Comparison of ENCODE assay signal across 10 mouse cellular contexts in genomic region chrX:166727823-166728621, GRCm38 (mm10).
DNase-seq lines count a peak whose midpoint lies in the region; ATAC-seq lines count a peak whose summit lies in the region.
"Had no signal": no experiment of that assay in that cellular context is flagged by ENCODE, and none has a peak within 500 bp of the region (broad histone marks: within the 10 kb centered on the region; RNA-seq: fewer than 3 reads in every experiment).

No protein-coding gene starts in this region.

- WGBS in forebrain, embryonic 12.5 days: 19% methylated on average over 7 of the region's 7 CpGs
- 32% methylated on average over 7 of the region's 7 CpGs for WGBS in midbrain, embryonic 10.5 days

- 0 out of 2 replicates have a peak overlapping the region, but pooled peaks have one; percentile 53 for H3K27ac ChIP-seq in forebrain, embryonic 12.5 days
- H3K27ac ChIP-seq in midbrain, embryonic 10.5 days (replicated peaks): peak overlapping the region; percentile 72

- no peaks in the 10 kb centered on the region for H3K36me3 ChIP-seq in forebrain, embryonic 12.5 days (replicated peaks)
- H3K36me3 ChIP-seq in midbrain, embryonic 10.5 days: no peaks in the 10 kb centered on the region

- H3K4me2 ChIP-seq in forebrain, embryonic 12.5 days: no peak overlapping the region

- no peak overlapping the region for H3K9ac ChIP-seq in forebrain, embryonic 12.5 days

- peaks cover 8% of the 10 kb centered on the region for H3K4me1 ChIP-seq in forebrain, embryonic 12.5 days
- H3K4me1 ChIP-seq in midbrain, embryonic 10.5 days: peaks cover 19% of the 10 kb centered on the region

- ATAC-seq in forebrain, embryonic 12.5 days (ENCODE audit: low FRiP score): peak; percentile 90
- ATAC-seq: Patski had no signal

- H3K4me3 ChIP-seq in forebrain, embryonic 12.5 days (replicated peaks): no peak overlapping the region
- H3K4me3 ChIP-seq in midbrain, embryonic 10.5 days: no peak overlapping the region

- no peaks in the 10 kb centered on the region for H3K9me3 ChIP-seq in forebrain, embryonic 12.5 days
- H3K9me3 ChIP-seq in midbrain, embryonic 10.5 days (replicated peaks): no peaks in the 10 kb centered on the region

- H3K27me3 ChIP-seq in forebrain, embryonic 12.5 days: peaks cover 42% of the 10 kb centered on the region
- H3K27me3 ChIP-seq in midbrain, embryonic 10.5 days (ENCODE audit: low read depth, poor library complexity, severe bottlenecking): peaks cover 97% of the 10 kb centered on the region

- DNase-seq in cerebellum, adult 11-12 months: peak; percentile 21
- no peak for DNase-seq in cerebellum, postnatal 36 days
- DNase-seq in ZHBTc4 (ENCODE audit: low read depth, low spot score): peak; percentile 21
- DNase-seq in midbrain, embryonic 10.5 days (ENCODE audit: low spot score): peak; percentile 72
- DNase-seq in urinary bladder, adult 18-20 months (ENCODE audit: low spot score in 2 of 2): no peak
- no peak for DNase-seq in thymus, postnatal 14 days
- no peak for DNase-seq in layer of hippocampus, postnatal 14 days (ENCODE audit: low spot score in 2 of 2)
- DNase-seq: lung, adult 18-20 months had no signal

Comparison
In these comparisons a context has a peak if more than half of its experiments do, and no peak if none do; other contexts are left out.
1. DNase-seq: peak in cerebellum, adult 11-12 months (single experiment), ZHBTc4 (single experiment) and midbrain, embryonic 10.5 days (single experiment); none in cerebellum, postnatal 36 days (0 of 2), urinary bladder, adult 18-20 months (0 of 2), thymus, postnatal 14 days (single experiment) and layer of hippocampus, postnatal 14 days (0 of 2).